Mouse (Mus musculus): ENCODE measurements around the gene Pprc1.

- no peak for TF ChIP-seq CTCF (conservative IDR thresholded peaks at IDR 0.05; ENCODE audit: low read length)
- TF ChIP-seq POU5F1 (IDR thresholded peaks at IDR 0.05; ENCODE audit: borderline replicate concordance, low read length): no peak
Observed at GRCm38 (mm10) chr19:46114617-46115016, 69.9 kb downstream of the Pprc1 start.

Measured in E14TG2a.4 (cell line).